Mouse (Mus musculus) liver, postnatal 0 days (tissue): Measurements from ENCODE around the gene Dock9. TPM values are rescaled to one million over a fixed set of nuclear protein-coding genes. Genes with fewer than 3 reads are reported as not detected.
A peak's percentile ranks its signal among the peaks of the same experiment; 100 is the strongest.

Experiments
- ATAC-seq: fragments of 200-750 bp; cut with Nextera tagmentation; 2 replicates; pipeline ENCODE4 v1.8.0; 2017; ENCODE audit warnings: mild to moderate bottlenecking, moderate library complexity
- DNase-seq: peaks from one replicate; pipeline ENCODE4 v3.0.0-alpha.2; 2016
- H3K27ac ChIP-seq: fragments of 300-500 bp; sonication (generic); 2 replicates; pipeline ENCODE4 v1.5.1; 2014; ENCODE audit warnings: antibody characterized with exemption, moderate library complexity, mild to moderate bottlenecking, low read depth
- H3K27me3 ChIP-seq: fragments of 300-500 bp; sonication (generic); 2 replicates; pipeline ENCODE4 v1.6.1; 2014; ENCODE audit warnings: low read length, control low read depth, mixed read lengths; ENCODE audit not compliant: insufficient read depth
- H3K36me3 ChIP-seq: fragments of 300-500 bp; sonication (generic); replicated peaks from 2 replicates; pipeline ENCODE4 v1.6.1; 2014; ENCODE audit warnings: mild to moderate bottlenecking, control low read depth, low read length, moderate library complexity, mixed read lengths; ENCODE audit not compliant: insufficient read depth
- H3K4me1 ChIP-seq: fragments of 300-500 bp; sonication (generic); 2 replicates; pipeline ENCODE4 v1.6.1; 2014; ENCODE audit warnings: antibody characterized with exemption, mild to moderate bottlenecking, control low read depth; ENCODE audit not compliant: insufficient read depth
- H3K4me2 ChIP-seq: fragments of 300-500 bp; sonication (generic); 2 replicates; pipeline ENCODE4 v1.6.1; 2014; ENCODE audit warnings: low read depth, mild to moderate bottlenecking, low read length, moderate library complexity, mixed read lengths
- H3K4me3 ChIP-seq: fragments of 300-500 bp; sonication (generic); 2 replicates; pipeline ENCODE4 v1.5.1; 2014; ENCODE audit warnings: low read depth, low read length
- H3K9ac ChIP-seq: fragments of 300-500 bp; sonication (generic); replicated peaks from 2 replicates; pipeline ENCODE4 v1.6.1; 2014; ENCODE audit warnings: mild to moderate bottlenecking, moderate library complexity
- H3K9me3 ChIP-seq: fragments of 300-500 bp; sonication (generic); 2 replicates; pipeline ENCODE4 v1.6.1; 2016; ENCODE audit warnings: mild to moderate bottlenecking, control low read depth, low read length, mixed read lengths
- CTCF ChIP-seq: sonication (generic); IDR thresholded peaks from 2 replicates; pipeline ENCODE4 v1.5.1; 2016; ENCODE audit warnings: antibody characterized with exemption, low read depth
- EP300 ChIP-seq: IDR thresholded peaks from 2 replicates; pipeline ENCODE4 v1.6.1; 2016; ENCODE audit warnings: antibody characterized with exemption, low read depth, mild to moderate bottlenecking
- WGBS: fragments of 180-500 bp; shearing (Covaris S2); extraction: QIAGEN DNeasy Blood & Tissue Kit; methylation state at CpG from one replicate; pipeline ENCODE4 v1.1.7; 2014; ENCODE audit not compliant: insufficient replicate concordance; 5-methylcytosine and 5-hydroxymethylcytosine counted together
- polyA plus RNA-seq: library from polyadenylated mRNA; unstranded; fragments of >200 nt; fragmentation: Nextera tagmentation; extraction: Ambion mirVana; gene quantifications from 2 replicates; pipeline ENCODE4 v1.2.1, GENCODE M21; 2015

The Dock9 gene
- polyA plus RNA-seq, 1 experiment from 2014 or later = 1.4 TPM

DNA sequence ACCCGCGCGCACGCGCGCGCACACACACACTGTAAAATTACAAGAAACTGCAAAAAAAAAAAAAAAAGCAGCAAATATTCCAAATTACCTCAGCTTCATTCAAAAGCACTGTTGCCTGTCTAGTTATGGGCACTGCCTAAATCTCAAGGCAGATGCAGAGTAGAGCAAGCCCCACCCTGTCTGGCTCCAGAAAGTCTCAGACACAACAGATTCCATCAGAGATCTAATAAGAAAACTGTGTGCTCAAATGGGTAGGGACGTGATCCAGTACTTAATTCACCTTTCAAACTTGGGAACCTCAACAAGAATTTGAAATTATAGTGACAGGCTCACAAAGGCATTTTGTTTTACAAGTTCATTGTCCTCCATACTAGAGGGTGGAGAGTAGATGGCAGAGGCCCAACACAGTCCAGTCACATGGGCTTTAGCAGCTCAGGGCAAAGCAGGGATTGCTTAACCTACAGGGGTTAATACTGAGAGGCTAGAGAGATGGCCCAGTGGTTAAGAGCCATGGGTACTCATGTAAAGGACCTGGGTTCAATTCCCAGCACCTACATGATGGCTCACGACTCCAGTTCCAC lies 131.9 kb downstream of the Dock9 start:
- WGBS = 93% methylated on average over 9 of the region's 9 CpGs

DNA sequence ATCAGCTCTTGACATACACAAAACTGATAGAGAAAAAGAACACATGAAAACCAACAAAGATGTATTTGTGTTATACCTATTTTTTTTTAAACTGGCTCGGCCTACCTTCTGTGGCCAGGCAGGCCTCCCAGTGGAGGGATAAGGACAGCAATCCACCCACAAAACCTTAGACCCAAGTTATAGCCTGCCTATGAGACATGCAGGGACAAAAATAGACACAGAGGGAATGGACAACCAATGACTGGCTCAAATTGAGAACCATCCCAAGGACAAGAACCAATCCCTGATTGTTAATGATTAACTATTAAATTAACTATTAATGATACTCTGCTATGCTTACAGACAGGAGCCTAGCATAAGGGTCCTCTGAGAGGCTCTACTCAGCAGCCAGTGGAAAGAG lies 133.7 kb downstream of the Dock9 start:
- DNase-seq = no peak
- Histone ChIP-seq H3K27me3 (no peaks in the 10 kb centered on the region), H3K4me3 (no peak overlapping the region), H3K27ac (no peak overlapping the region), H3K4me2 (no peak overlapping the region), H3K9ac (no peak overlapping the region), H3K36me3 (no peaks in the 10 kb centered on the region), H3K9me3 (no peaks in the 10 kb centered on the region), H3K4me1 (no peaks in the 10 kb centered on the region; the same call in 1 of the 2 replicates)
- 66% methylated on average over 1 of the region's 1 CpGs for WGBS
- no peak for TF ChIP-seq CTCF
- TF ChIP-seq EP300 = no peak
- peak; percentile 48; the same call in 1 of the 2 replicates for ATAC-seq

More for the DNA sequence above, 131.9 kb downstream of the Dock9 start:
- H3K4me2 ChIP-seq = no peak overlapping the region
- no peak overlapping the region for H3K27ac ChIP-seq
- no peaks in the 10 kb centered on the region for H3K27me3 ChIP-seq
- no peak for TF ChIP-seq EP300
- TF ChIP-seq CTCF = no peak
- DNase-seq = no peak
- H3K9me3 ChIP-seq = no peaks in the 10 kb centered on the region
- no peaks in the 10 kb centered on the region for H3K36me3 ChIP-seq
- H3K4me3 ChIP-seq = no peak overlapping the region
- no peak overlapping the region for H3K9ac ChIP-seq
- H3K4me1 ChIP-seq = no peaks in the 10 kb centered on the region; the same call in 1 of the 2 replicates
- ATAC-seq = no peak

DNA sequence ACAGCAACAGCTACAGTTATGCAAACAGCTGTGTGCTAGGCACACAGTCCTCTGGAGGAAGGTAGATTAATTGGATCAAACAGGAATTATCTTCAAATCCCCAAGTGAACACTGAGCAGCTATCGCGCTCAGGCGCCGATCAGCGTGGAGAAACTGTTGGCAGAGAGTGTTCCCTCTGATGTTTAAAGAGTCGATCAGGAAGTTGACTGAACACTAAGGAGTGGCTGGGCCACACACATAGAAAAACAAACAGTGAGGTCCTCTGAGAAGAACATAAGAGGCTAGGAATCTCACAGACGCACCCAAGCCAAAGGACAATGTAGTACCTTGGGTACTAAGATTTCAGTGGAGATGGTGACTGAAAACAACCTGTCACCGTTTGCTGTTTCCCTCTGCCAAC lies 136.7 kb downstream of the Dock9 start:
- H3K4me2 ChIP-seq = no peak overlapping the region
- H3K4me3 ChIP-seq = no peak overlapping the region
- no peaks in the 10 kb centered on the region for H3K36me3 ChIP-seq
- ATAC-seq (no peak), DNase-seq (no peak)
- no peaks in the 10 kb centered on the region for H3K27me3 ChIP-seq
- H3K4me1 ChIP-seq = no peaks in the 10 kb centered on the region; the same call in 1 of the 2 replicates
- TF ChIP-seq EP300 = no peak
- TF ChIP-seq CTCF = no peak
- H3K27ac ChIP-seq = no peak overlapping the region
- whole genome bisulfite sequencing = 56% methylated on average over 8 of the region's 8 CpGs
- no peak overlapping the region for H3K9ac ChIP-seq
- H3K9me3 ChIP-seq = no peaks in the 10 kb centered on the region

- Histone ChIP-seq H3K36me3 (no peaks in the 10 kb centered on the region), H3K4me1 (no peaks in the 10 kb centered on the region; the same call in 1 of the 2 replicates), H3K4me2 (no peak overlapping the region), H3K27me3 (no peaks in the 10 kb centered on the region), H3K9me3 (no peaks in the 10 kb centered on the region), H3K27ac (no peak overlapping the region), H3K9ac (no peak overlapping the region), H3K4me3 (no peak overlapping the region)
- WGBS = 73% methylated on average over 15 of the region's 15 CpGs
- no peak for TF ChIP-seq EP300
- no peak for TF ChIP-seq CTCF
- ATAC-seq (no peak), DNase-seq (no peak)
Measured at GRCm38 (mm10) chr14:121660167-121660894, 137.3 kb downstream of the Dock9 start.

GRCm38 (mm10) chr14:121659061-121659824 lies 138.4 kb downstream of the Dock9 start:
- no peaks in the 10 kb centered on the region for H3K9me3 ChIP-seq
- no peak overlapping the region for H3K4me2 ChIP-seq
- 63% methylated on average over 12 of the region's 12 CpGs for WGBS
- no peak overlapping the region for H3K9ac ChIP-seq
- H3K4me1 ChIP-seq = no peaks in the 10 kb centered on the region; the same call in 1 of the 2 replicates
- TF ChIP-seq EP300 (no peak), CTCF (no peak)
- no peak overlapping the region for H3K27ac ChIP-seq
- DNase-seq (no peak), ATAC-seq (no peak)
- no peaks in the 10 kb centered on the region for H3K27me3 ChIP-seq
- no peak overlapping the region for H3K4me3 ChIP-seq
- no peaks in the 10 kb centered on the region for H3K36me3 ChIP-seq

DNA sequence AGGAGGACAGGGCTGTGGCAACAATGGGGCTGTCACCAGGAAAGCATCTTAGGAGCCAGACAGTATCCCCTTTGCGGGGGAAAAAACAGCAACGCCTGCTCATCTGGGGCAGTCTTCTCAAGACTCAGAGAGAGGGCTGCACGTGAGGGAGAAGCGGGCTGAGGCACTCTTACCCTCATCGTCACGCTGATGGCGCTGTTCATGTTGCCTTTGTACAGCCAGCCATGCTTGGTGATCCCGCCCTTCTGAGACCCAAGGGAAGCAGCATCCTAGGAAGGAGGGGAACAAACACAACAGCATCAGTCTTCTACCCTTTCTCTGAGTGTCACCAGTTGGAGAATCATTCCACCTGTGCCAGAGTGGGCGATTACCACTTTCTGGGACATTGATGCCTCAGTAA lies 139.1 kb downstream of the Dock9 start:
- no peak overlapping the region for H3K27ac ChIP-seq
- H3K4me1 ChIP-seq = no peaks in the 10 kb centered on the region; the same call in 1 of the 2 replicates
- H3K36me3 ChIP-seq = no peaks in the 10 kb centered on the region
- TF ChIP-seq CTCF (no peak), EP300 (no peak)
- H3K9ac ChIP-seq = no peak overlapping the region
- DNase-seq (no peak), ATAC-seq (no peak)
- H3K4me2 ChIP-seq = no peak overlapping the region
- H3K27me3 ChIP-seq = no peaks in the 10 kb centered on the region
- no peak overlapping the region for H3K4me3 ChIP-seq
- WGBS = 84% methylated on average over 9 of the region's 9 CpGs
- no peaks in the 10 kb centered on the region for H3K9me3 ChIP-seq
